Mouse (Mus musculus) myocyte (in vitro differentiated cells): ENCODE results near the gene Gm20388.

ENCODE experiments used
- CEBPB ChIP-seq: IDR thresholded peaks from 2 replicates; pipeline ENCODE4 v1.6.1; 2011; ENCODE audit warnings: mild to moderate bottlenecking, moderate library complexity; ENCODE audit not compliant: poor library complexity, insufficient read depth, severe bottlenecking
- E2F4 ChIP-seq: IDR thresholded peaks from one replicate; pipeline ENCODE4 v1.6.1; 2011; ENCODE audit warnings: mild to moderate bottlenecking, control low read depth, moderate library complexity; ENCODE audit not compliant: insufficient read depth
- MYOG ChIP-seq, 3 experiments: IDR thresholded peaks; one replicate each; pipeline ENCODE4 v1.6.1; 2011; ENCODE audit warnings: control low read depth in 2 of 3, low read depth in 2 of 3, mild to moderate bottlenecking in 2 of 3; ENCODE audit not compliant: insufficient read length in 2 of 3, control insufficient read depth in 1 of 3, insufficient read depth in 1 of 3
- POLR2A ChIP-seq: IDR thresholded peaks from one replicate; pipeline ENCODE4 v1.6.1; 2011; ENCODE audit warnings: low read depth, mild to moderate bottlenecking, control low read depth, moderate library complexity; ENCODE audit not compliant: insufficient read length
- POLR2AphosphoS2 ChIP-seq: IDR thresholded peaks from one replicate; pipeline ENCODE4 v1.6.1; 2011; ENCODE audit warnings: low read depth, control low read depth; ENCODE audit not compliant: insufficient read length
- SRF ChIP-seq: IDR thresholded peaks from one replicate; pipeline ENCODE4 v1.6.1; 2011; ENCODE audit warnings: low read depth; ENCODE audit not compliant: control insufficient read depth, insufficient read length
- TCF12 ChIP-seq: IDR thresholded peaks from one replicate; pipeline ENCODE4 v1.6.1; 2011; ENCODE audit warnings: mild to moderate bottlenecking, control low read depth; ENCODE audit not compliant: poor library complexity, insufficient read depth, severe bottlenecking
- USF1 ChIP-seq: IDR thresholded peaks from one replicate; pipeline ENCODE4 v1.6.1; 2011; ENCODE audit warnings: low read depth, mild to moderate bottlenecking, control low read depth, moderate library complexity

- TF ChIP-seq POLR2A (no peak), USF1 (no peak), TCF12 (no peak), SRF (no peak), E2F4 (no peak), POLR2AphosphoS2 (no peak), MYOG (IDR thresholded peaks at IDR 0.05; ENCODE audit: control insufficient read depth in 1 of 3, insufficient read depth in 1 of 3, insufficient read length in 2 of 3, low read depth in 2 of 3) (no peak), CEBPB (no peak)
Observed at GRCm38 (mm10) chr8:120501426-120501825, 590.8 kb downstream of the Gm20388 start.
